Mouse (Mus musculus): ENCODE results near the gene Mogat2. TPM values are rescaled to one million over a fixed set of nuclear protein-coding genes. Genes with fewer than 3 reads are reported as not detected.

The Mogat2 gene
- polyA plus RNA-seq, 1 experiment from 2014 or later = 48.6 TPM

GRCm38 (mm10) chr7:99268506-99268900 is 30.1 kb upstream of the Mogat2 start:
- H3K9me3 ChIP-seq (ENCODE audit: control insufficient read depth, low read length) = no peaks in the 10 kb centered on the region
- peaks cover 65% of the 10 kb centered on the region for H3K27me3 ChIP-seq (replicated peaks; ENCODE audit: control insufficient read depth, insufficient read depth, low read length)
- H3K27ac ChIP-seq (ENCODE audit: low read depth) = no peak overlapping the region
- H3K4me1 ChIP-seq (replicated peaks; ENCODE audit: control insufficient read depth, insufficient read depth, low read length) = peaks cover 8% of the 10 kb centered on the region
- DNase-seq (ENCODE audit: low spot score) (no peak), ATAC-seq (replicated peaks; ENCODE audit: low FRiP score, low TSS enrichment, low read depth) (peak; percentile 38; the same call in 1 of the 2 replicates)
- H3K4me2 ChIP-seq (ENCODE audit: low read length) = peak overlapping the region; percentile 62
- WGBS = under 1% methylated on average over 29 of the region's 29 CpGs
- H3K36me3 ChIP-seq (ENCODE audit: control insufficient read depth, insufficient read depth, low read length) = no peaks in the 10 kb centered on the region
- H3K4me3 ChIP-seq (ENCODE audit: low read depth, low read length) = peak overlapping the region; percentile 41
- H3K9ac ChIP-seq (ENCODE audit: low read length) = peak overlapping the region; percentile 25; the same call in 1 of the 2 replicates

DNA sequence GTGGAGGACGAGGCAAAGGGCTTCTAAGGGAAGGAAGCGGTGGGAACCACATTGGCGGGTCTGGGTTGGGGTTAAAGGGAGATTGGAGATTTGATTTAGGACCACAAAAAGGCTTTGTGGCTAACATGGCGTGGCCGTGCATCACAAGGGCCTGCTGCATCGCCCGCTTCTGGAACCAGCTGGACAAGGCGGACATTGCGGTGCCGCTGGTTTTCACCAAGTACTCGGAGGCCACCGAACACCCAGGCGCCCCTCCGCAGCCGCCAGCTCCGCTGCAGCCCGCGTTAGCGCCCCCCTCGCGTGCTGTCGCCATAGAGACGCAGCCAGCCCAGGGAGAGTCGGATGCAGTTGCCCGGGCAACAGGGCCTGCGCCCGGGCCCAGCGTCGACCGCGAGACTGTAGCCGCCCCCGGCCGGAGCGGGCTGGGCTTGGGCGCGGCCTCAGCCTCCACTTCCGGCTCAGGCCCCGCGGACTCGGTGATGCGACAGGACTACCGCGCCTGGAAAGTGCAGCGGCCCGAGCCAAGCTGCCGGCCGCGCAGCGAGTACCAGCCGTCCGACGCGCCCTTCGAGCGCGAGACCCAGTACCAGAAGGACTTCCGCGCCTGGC is 29.6 kb upstream of the Mogat2 start:
- Histone ChIP-seq H3K36me3 (ENCODE audit: control insufficient read depth, insufficient read depth, low read length) (no peaks in the 10 kb centered on the region), H3K27me3 (replicated peaks; ENCODE audit: control insufficient read depth, insufficient read depth, low read length) (peaks cover 65% of the 10 kb centered on the region), H3K4me1 (replicated peaks; ENCODE audit: control insufficient read depth, insufficient read depth, low read length) (peaks cover 8% of the 10 kb centered on the region), H3K9me3 (ENCODE audit: control insufficient read depth, low read length) (no peaks in the 10 kb centered on the region), H3K27ac (ENCODE audit: low read depth) (no peak overlapping the region), H3K9ac (ENCODE audit: low read length) (peak overlapping the region; percentile 25; the same call in 1 of the 2 replicates), H3K4me2 (ENCODE audit: low read length) (peak overlapping the region; percentile 62), H3K4me3 (ENCODE audit: low read depth, low read length) (peak overlapping the region; percentile 41)
- 1% methylated on average over 54 of the region's 59 CpGs for WGBS
- DNase-seq (ENCODE audit: low spot score) (peak; percentile 81), ATAC-seq (replicated peaks; ENCODE audit: low FRiP score, low TSS enrichment, low read depth) (peak; percentile 79)

DNA sequence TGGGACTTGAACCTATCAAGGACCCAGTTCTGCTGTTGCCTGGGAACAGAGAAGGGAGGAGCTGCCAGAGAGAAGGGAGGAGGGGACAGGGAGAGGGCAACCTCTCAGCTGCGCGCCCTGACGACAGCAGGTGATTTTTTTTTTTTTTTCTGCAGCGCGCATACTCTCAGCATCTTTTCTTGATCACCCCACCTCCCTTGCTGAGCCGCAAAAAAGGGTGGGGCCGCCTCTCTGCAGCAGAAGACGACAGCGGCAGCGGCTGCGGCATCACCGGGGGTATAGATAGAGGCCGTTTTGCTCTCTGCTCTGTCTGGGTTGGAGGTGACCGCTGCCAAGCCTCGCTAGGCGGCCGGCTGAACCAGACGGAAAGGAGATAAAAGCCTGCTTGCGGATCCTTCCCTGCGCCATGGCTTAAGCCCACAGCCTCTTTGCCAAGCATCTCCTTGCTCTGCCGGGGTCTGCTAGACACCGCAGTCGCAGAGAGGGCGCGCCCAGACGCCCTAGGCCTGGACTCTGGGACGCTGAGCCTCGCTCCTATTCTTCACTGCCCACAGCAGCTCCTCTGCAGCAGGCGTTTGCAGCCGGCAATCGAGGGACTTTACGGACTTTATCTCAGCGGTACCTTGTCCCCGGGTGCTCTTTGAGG is 29.0 kb upstream of the Mogat2 start, which contains the start of gene Map6:
Gene Map6 (plus strand): TSS at position 197 of the 646 bp plus-strand sequence.
- peaks cover 8% of the 10 kb centered on the region for H3K4me1 ChIP-seq (replicated peaks; ENCODE audit: control insufficient read depth, insufficient read depth, low read length)
- H3K9me3 ChIP-seq (ENCODE audit: control insufficient read depth, low read length) = no peaks in the 10 kb centered on the region
- H3K27ac ChIP-seq (ENCODE audit: low read depth) = no peak within 1 kb of the TSS
- DNase-seq (ENCODE audit: low spot score) (no peak), ATAC-seq (replicated peaks; ENCODE audit: low FRiP score, low TSS enrichment, low read depth) (0 out of 2 replicates have a peak, but pooled peaks have one; percentile 28)
- no peaks in the 10 kb centered on the region for H3K36me3 ChIP-seq (ENCODE audit: control insufficient read depth, insufficient read depth, low read length)
- peaks cover 63% of the 10 kb centered on the region for H3K27me3 ChIP-seq (replicated peaks; ENCODE audit: control insufficient read depth, insufficient read depth, low read length)
- peak within 1 kb of the TSS; percentile 41 for H3K4me3 ChIP-seq (ENCODE audit: low read depth, low read length)
- H3K4me2 ChIP-seq (ENCODE audit: low read length) = peak within 1 kb of the TSS; percentile 62
- 2% methylated on average over 34 of the region's 34 CpGs for WGBS
- peak within 1 kb of the TSS; percentile 25; the same call in 1 of the 2 replicates for H3K9ac ChIP-seq (ENCODE audit: low read length)

DNA sequence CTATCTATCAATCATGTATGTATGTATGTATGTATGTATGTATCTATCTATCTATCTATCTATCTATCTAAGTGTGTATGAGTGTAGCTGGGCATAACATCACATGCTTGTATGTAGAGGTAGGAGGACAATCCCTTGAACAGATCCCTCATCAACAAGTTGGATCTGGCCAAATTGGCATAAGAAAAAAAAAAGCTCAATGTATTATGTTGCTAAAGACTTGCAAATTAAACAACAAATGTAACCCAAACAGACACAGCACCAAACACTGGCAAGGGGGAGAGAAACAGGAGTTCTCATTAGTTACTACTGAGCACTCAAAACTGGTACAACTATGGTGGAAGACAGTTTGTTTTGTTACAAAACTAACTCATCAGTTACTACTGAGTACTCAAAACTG is 26.2 kb upstream of the Mogat2 start:
- Histone ChIP-seq H3K36me3 (ENCODE audit: control insufficient read depth, insufficient read depth, low read length) (no peaks in the 10 kb centered on the region), H3K9me3 (ENCODE audit: control insufficient read depth, low read length) (no peaks in the 10 kb centered on the region), H3K4me1 (replicated peaks; ENCODE audit: control insufficient read depth, insufficient read depth, low read length) (peaks cover 8% of the 10 kb centered on the region), H3K27me3 (replicated peaks; ENCODE audit: control insufficient read depth, insufficient read depth, low read length) (peaks cover 47% of the 10 kb centered on the region), H3K27ac (ENCODE audit: low read depth) (no peak overlapping the region), H3K4me3 (ENCODE audit: low read depth, low read length) (no peak overlapping the region), H3K4me2 (ENCODE audit: low read length) (no peak overlapping the region), H3K9ac (ENCODE audit: low read length) (no peak overlapping the region)
- DNase-seq (ENCODE audit: low spot score) (no peak), ATAC-seq (replicated peaks; ENCODE audit: low FRiP score, low TSS enrichment, low read depth) (no peak)

DNA sequence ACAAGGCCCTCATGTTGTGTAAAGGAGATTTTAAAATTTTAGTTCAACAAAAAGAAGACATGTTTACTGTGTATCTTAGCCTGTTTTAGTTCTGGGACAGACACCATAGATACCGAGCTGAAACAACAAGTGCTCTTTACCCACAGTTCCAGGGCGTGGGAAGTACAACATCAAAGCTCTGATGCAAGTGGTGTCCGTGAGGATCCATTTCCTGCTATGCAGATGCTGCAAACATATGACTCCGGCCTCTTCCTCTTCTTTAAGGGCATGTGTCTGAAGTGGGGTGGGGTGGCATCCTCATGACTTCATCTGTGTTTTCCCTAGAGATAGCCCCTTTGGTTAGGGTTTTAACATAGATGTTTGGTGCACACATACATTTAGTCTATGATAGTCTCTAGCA is 25.1 kb upstream of the Mogat2 start:
- H3K9me3 ChIP-seq (ENCODE audit: control insufficient read depth, low read length) = no peaks in the 10 kb centered on the region
- no peak overlapping the region for H3K4me2 ChIP-seq (ENCODE audit: low read length)
- no peak for ATAC-seq (replicated peaks; ENCODE audit: low FRiP score, low TSS enrichment, low read depth)
- DNase-seq (ENCODE audit: low spot score) = no peak
- H3K27ac ChIP-seq (ENCODE audit: low read depth) = no peak overlapping the region
- no peaks in the 10 kb centered on the region for H3K36me3 ChIP-seq (ENCODE audit: control insufficient read depth, insufficient read depth, low read length)
- H3K27me3 ChIP-seq (replicated peaks; ENCODE audit: control insufficient read depth, insufficient read depth, low read length) = peaks cover 36% of the 10 kb centered on the region
- WGBS = 50% methylated on average over 4 of the region's 4 CpGs
- no peak overlapping the region for H3K9ac ChIP-seq (ENCODE audit: low read length)
- peaks cover 8% of the 10 kb centered on the region for H3K4me1 ChIP-seq (replicated peaks; ENCODE audit: control insufficient read depth, insufficient read depth, low read length)
- H3K4me3 ChIP-seq (ENCODE audit: low read depth, low read length) = no peak overlapping the region

DNA sequence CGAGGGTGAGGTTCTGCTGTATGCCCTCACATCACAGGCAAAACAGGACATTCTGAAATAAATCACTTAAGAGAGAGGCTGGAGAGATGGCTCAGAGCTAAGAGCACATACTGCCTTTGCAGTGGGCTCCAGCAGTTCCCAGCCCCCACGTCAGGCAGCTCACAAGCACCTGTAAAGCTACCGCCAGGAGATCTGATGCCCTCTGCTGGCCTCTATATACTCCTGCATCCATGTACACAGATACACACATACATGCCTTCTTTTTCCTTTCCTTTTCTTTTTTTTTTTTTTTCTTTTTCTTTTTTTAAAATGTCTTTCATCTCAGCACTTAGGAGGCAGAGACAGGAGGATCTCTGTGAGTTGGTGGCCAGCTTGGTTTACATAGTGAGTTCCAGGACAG is 23.5 kb upstream of the Mogat2 start:
- Histone ChIP-seq H3K9me3 (ENCODE audit: control insufficient read depth, low read length) (no peaks in the 10 kb centered on the region), H3K4me3 (ENCODE audit: low read depth, low read length) (no peak overlapping the region), H3K4me1 (replicated peaks; ENCODE audit: control insufficient read depth, insufficient read depth, low read length) (no peaks in the 10 kb centered on the region), H3K27ac (ENCODE audit: low read depth) (no peak overlapping the region), H3K4me2 (ENCODE audit: low read length) (no peak overlapping the region), H3K27me3 (replicated peaks; ENCODE audit: control insufficient read depth, insufficient read depth, low read length) (peaks cover 20% of the 10 kb centered on the region), H3K9ac (ENCODE audit: low read length) (no peak overlapping the region), H3K36me3 (ENCODE audit: control insufficient read depth, insufficient read depth, low read length) (no peaks in the 10 kb centered on the region)
- no peak for ATAC-seq (replicated peaks; ENCODE audit: low FRiP score, low TSS enrichment, low read depth)
- no peak for DNase-seq (ENCODE audit: low spot score)
- WGBS = 44% methylated on average over 3 of the region's 3 CpGs

DNA sequence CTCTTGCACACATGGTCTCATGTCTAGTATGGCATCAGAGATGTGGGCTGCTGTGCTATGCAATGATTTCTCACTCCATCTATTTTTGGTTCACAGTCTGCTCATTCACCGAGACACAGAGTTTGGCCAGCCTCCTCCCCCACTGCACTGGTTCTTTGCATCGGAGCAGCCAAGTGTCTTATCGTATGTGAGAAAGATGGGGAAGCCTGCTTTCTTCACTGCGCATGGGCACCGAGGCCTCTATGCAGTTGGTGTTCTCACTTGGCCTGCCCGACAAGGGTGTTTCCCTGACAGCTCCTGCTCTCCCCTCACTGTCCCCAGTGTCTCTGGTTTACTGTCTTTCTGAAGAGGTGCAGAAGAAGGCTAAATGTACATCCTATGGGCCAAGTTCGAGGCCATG is 16.6 kb upstream of the Mogat2 start:
- no peak for DNase-seq (ENCODE audit: low spot score)
- no peak for ATAC-seq (replicated peaks; ENCODE audit: low FRiP score, low TSS enrichment, low read depth)
- Histone ChIP-seq H3K4me2 (ENCODE audit: low read length) (no peak overlapping the region), H3K4me3 (ENCODE audit: low read depth, low read length) (no peak overlapping the region), H3K9me3 (ENCODE audit: control insufficient read depth, low read length) (no peaks in the 10 kb centered on the region), H3K27me3 (replicated peaks; ENCODE audit: control insufficient read depth, insufficient read depth, low read length) (no peaks in the 10 kb centered on the region), H3K36me3 (ENCODE audit: control insufficient read depth, insufficient read depth, low read length) (no peaks in the 10 kb centered on the region), H3K27ac (ENCODE audit: low read depth) (no peak overlapping the region), H3K9ac (ENCODE audit: low read length) (no peak overlapping the region), H3K4me1 (replicated peaks; ENCODE audit: control insufficient read depth, insufficient read depth, low read length) (no peaks in the 10 kb centered on the region)
- 86% methylated on average over 7 of the region's 7 CpGs for WGBS

DNA sequence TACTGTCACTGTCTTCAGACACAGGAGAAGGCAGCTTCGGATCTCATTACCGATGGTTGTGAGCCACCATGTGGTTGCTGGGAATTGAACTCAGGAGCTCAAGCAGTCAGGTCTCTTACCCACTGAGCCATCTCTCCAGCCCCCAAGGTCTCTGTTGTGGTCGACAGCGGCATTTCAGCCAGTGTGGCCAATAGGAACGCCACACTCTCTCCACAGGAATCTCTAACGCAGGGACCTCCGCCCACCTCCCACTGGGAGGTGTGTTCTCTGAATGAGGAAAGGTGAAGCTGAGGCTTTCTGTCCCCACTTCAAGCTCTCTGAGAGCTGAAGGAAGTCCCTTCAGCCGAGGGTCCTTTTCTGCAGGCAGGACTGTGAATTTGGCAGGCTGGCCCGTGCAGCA is 12.0 kb upstream of the Mogat2 start:
- H3K4me1 ChIP-seq (replicated peaks; ENCODE audit: control insufficient read depth, insufficient read depth, low read length) = no peaks in the 10 kb centered on the region
- no peak overlapping the region for H3K27ac ChIP-seq (ENCODE audit: low read depth)
- H3K27me3 ChIP-seq (replicated peaks; ENCODE audit: control insufficient read depth, insufficient read depth, low read length) = peaks cover 16% of the 10 kb centered on the region
- 37% methylated on average over 9 of the region's 9 CpGs for WGBS
- H3K36me3 ChIP-seq (ENCODE audit: control insufficient read depth, insufficient read depth, low read length) = no peaks in the 10 kb centered on the region
- ATAC-seq (replicated peaks; ENCODE audit: low FRiP score, low TSS enrichment, low read depth) (no peak), DNase-seq (ENCODE audit: low spot score) (no peak)
- no peaks in the 10 kb centered on the region for H3K9me3 ChIP-seq (ENCODE audit: control insufficient read depth, low read length)
- H3K4me2 ChIP-seq (ENCODE audit: low read length) = no peak overlapping the region
- H3K4me3 ChIP-seq (ENCODE audit: low read depth, low read length) = no peak overlapping the region
- H3K9ac ChIP-seq (ENCODE audit: low read length) = no peak overlapping the region

DNA sequence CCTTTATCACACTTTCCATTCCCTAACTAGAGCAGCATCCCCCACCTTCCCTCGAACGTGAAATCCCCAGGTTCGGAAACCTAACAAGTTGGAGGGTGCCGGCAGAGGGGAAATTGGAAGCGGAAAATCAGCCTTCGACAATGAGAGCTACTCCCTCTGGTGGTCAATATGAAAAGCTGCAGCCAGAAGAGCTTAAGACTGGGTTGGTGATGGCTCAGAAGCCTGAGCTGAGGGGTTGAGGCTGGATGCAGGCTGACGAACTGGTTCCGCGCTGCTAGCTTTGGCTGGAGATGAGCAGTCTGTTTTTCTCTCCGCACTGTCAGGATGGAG is 11.1 kb upstream of the Mogat2 start:
- H3K4me1 ChIP-seq (replicated peaks; ENCODE audit: control insufficient read depth, insufficient read depth, low read length) = no peaks in the 10 kb centered on the region
- WGBS = 2% methylated on average over 10 of the region's 10 CpGs
- H3K9ac ChIP-seq (ENCODE audit: low read length) = no peak overlapping the region
- H3K4me3 ChIP-seq (ENCODE audit: low read depth, low read length) = peak overlapping the region; percentile 36
- peak; percentile 79 for DNase-seq (ENCODE audit: low spot score)
- H3K9me3 ChIP-seq (ENCODE audit: control insufficient read depth, low read length) = no peaks in the 10 kb centered on the region
- H3K27ac ChIP-seq (ENCODE audit: low read depth) = no peak overlapping the region
- H3K27me3 ChIP-seq (replicated peaks; ENCODE audit: control insufficient read depth, insufficient read depth, low read length) = peaks cover 16% of the 10 kb centered on the region
- no peaks in the 10 kb centered on the region for H3K36me3 ChIP-seq (ENCODE audit: control insufficient read depth, insufficient read depth, low read length)
- peak; percentile 61 for ATAC-seq (replicated peaks; ENCODE audit: low FRiP score, low TSS enrichment, low read depth)
- peak overlapping the region; percentile 69 for H3K4me2 ChIP-seq (ENCODE audit: low read length)
